Mouse (Mus musculus) mesoderm, embryonic 11.5 days (tissue): ENCODE results near the gene Kcnma1.

Experiments used
- DNase-seq: peaks from one replicate; pipeline ENCODE4 v3.0.0-alpha.2; 2012; ENCODE audit warnings: low read depth, low spot score

The Kcnma1 gene

GRCm38 (mm10) chr14:23465135-23465534 is 549.2 kb downstream of the Kcnma1 start:
- no peak for DNase-seq

- no peak for DNase-seq
Observed at GRCm38 (mm10) chr14:23458560-23458959, 555.7 kb downstream of the Kcnma1 start.

- DNase-seq: no peak
Observed at GRCm38 (mm10) chr14:23451681-23452080, 562.6 kb downstream of the Kcnma1 start.

GRCm38 (mm10) chr14:23437467-23437866 is 576.8 kb downstream of the Kcnma1 start:
- DNase-seq: no peak

- no peak for DNase-seq
Observed at GRCm38 (mm10) chr14:23435861-23436260, 578.4 kb downstream of the Kcnma1 start.

- no peak for DNase-seq
Observed at GRCm38 (mm10) chr14:23430006-23430405, 584.3 kb downstream of the Kcnma1 start.

GRCm38 (mm10) chr14:23429043-23429442 is 585.2 kb downstream of the Kcnma1 start:
- peak; percentile 63 for DNase-seq

GRCm38 (mm10) chr14:23422481-23423040 is 591.7 kb downstream of the Kcnma1 start:
- DNase-seq: no peak

- no peak for DNase-seq
Observed at GRCm38 (mm10) chr14:23418955-23419354, 595.3 kb downstream of the Kcnma1 start.

- DNase-seq: no peak
Observed at GRCm38 (mm10) chr14:23407051-23407450, 607.2 kb downstream of the Kcnma1 start.

- peak; percentile 89 for DNase-seq
Observed at GRCm38 (mm10) chr14:23400777-23401469, 613.4 kb downstream of the Kcnma1 start.

GRCm38 (mm10) chr14:23397642-23398041 is 616.6 kb downstream of the Kcnma1 start:
- DNase-seq: no peak

GRCm38 (mm10) chr14:23391566-23391965 is 622.7 kb downstream of the Kcnma1 start:
- no peak for DNase-seq

GRCm38 (mm10) chr14:23390768-23391167 is 623.5 kb downstream of the Kcnma1 start:
- no peak for DNase-seq

- DNase-seq: no peak
Observed at GRCm38 (mm10) chr14:23390161-23390560, 624.1 kb downstream of the Kcnma1 start.

- no peak for DNase-seq
Observed at GRCm38 (mm10) chr14:23386786-23387185, 627.5 kb downstream of the Kcnma1 start.

- DNase-seq: no peak
Observed at GRCm38 (mm10) chr14:23385776-23386608, 628.3 kb downstream of the Kcnma1 start.

- DNase-seq: peak; percentile 55
Observed at GRCm38 (mm10) chr14:23378351-23379087, 635.8 kb downstream of the Kcnma1 start.

GRCm38 (mm10) chr14:23372021-23372420 is 642.3 kb downstream of the Kcnma1 start:
- no peak for DNase-seq

- DNase-seq: no peak
Observed at GRCm38 (mm10) chr14:23360491-23360995, 653.7 kb downstream of the Kcnma1 start.

GRCm38 (mm10) chr14:23358776-23359175 is 655.5 kb downstream of the Kcnma1 start:
- no peak for DNase-seq
